Mouse (Mus musculus) cerebellum, adult 2 months (tissue): Measurements from ENCODE around the gene Dera. TPM values are rescaled to one million over a fixed set of nuclear protein-coding genes. Genes with fewer than 3 reads are reported as not detected.

ENCODE experiments used
- DNase-seq, 2 experiments: peaks; one replicate each; pipeline ENCODE4 v3.0.0; 2021
- H3K27ac ChIP-seq: fragments of 200-500 bp; 2 replicates; pipeline ENCODE4 v1.5.1; 2012; ENCODE audit warnings: low read length, control low read depth, inconsistent platforms; ENCODE audit not compliant: insufficient read depth
- H3K27me3 ChIP-seq: fragments of 200-500 bp; 2 replicates; pipeline ENCODE4 v1.6.1; 2012; ENCODE audit warnings: inconsistent platforms, mild to moderate bottlenecking, low read length, moderate library complexity; ENCODE audit not compliant: control insufficient read depth, insufficient read depth
- H3K4me1 ChIP-seq: fragments of 200-500 bp; 2 replicates; pipeline ENCODE4 v1.6.1; 2011; ENCODE audit warnings: low read length; ENCODE audit not compliant: control insufficient read depth, insufficient read depth
- H3K4me3 ChIP-seq: fragments of 200-500 bp; replicated peaks from 2 replicates; pipeline ENCODE3; 2011; ENCODE audit warnings: mild to moderate bottlenecking, low read depth, low read length, control low read depth; ENCODE audit not compliant: insufficient read depth
- CTCF ChIP-seq: fragments of 200-500 bp; IDR thresholded peaks from 2 replicates; pipeline ENCODE4 v1.5.1; 2011; ENCODE audit warnings: low read depth, mild to moderate bottlenecking, control low read depth, low read length, moderate library complexity, borderline replicate concordance; ENCODE audit not compliant: insufficient read depth
- POLR2A ChIP-seq: fragments of 200-500 bp; IDR thresholded peaks from 2 replicates; pipeline ENCODE4 v1.6.1; 2011; ENCODE audit warnings: low read length, control low read depth, borderline replicate concordance; ENCODE audit not compliant: insufficient read depth
- WGBS: fragments of 180-500 bp; shearing (Covaris S2); methylation state at CpG from one replicate; pipeline ENCODE4 v1.1.7; 2018; 5-methylcytosine and 5-hydroxymethylcytosine counted together
- polyA plus RNA-seq: library from polyadenylated mRNA; depleted of rRNA; stranded (reverse); fragments of >200 nt; gene quantifications from 2 replicates; pipeline ENCODE4 v1.2.3, GENCODE M21; 2012

Dera gene
- polyA plus RNA-seq, 1 experiment: 3.6 TPM

GRCm38 (mm10) chr6:137747174-137747928, 7.0 kb upstream of the Dera start:
- TF ChIP-seq CTCF: peak; percentile 45; the same call in 1 of the 2 replicates
- TF ChIP-seq POLR2A: no peak
- Histone ChIP-seq H3K27me3 (no peaks in the 10 kb centered on the region), H3K4me1 (no peaks in the 10 kb centered on the region), H3K27ac (no peak overlapping the region), H3K4me3 (no peak overlapping the region)
- no peak for DNase-seq
- 75% methylated on average over 5 of the region's 5 CpGs for WGBS

GRCm38 (mm10) chr6:137751551-137752274, 2.6 kb upstream of the Dera start:
- TF ChIP-seq POLR2A: no peak
- no peak for TF ChIP-seq CTCF

GRCm38 (mm10) chr6:137752275-137752655, 2.1 kb upstream of the Dera start:
- H3K27me3 ChIP-seq: no peaks in the 10 kb centered on the region
- H3K4me1 ChIP-seq: no peaks in the 10 kb centered on the region
- no peak for TF ChIP-seq CTCF
- TF ChIP-seq POLR2A: no peak
- WGBS: 83% methylated on average over 4 of the region's 4 CpGs
- H3K4me3 ChIP-seq: no peak overlapping the region
- no peak overlapping the region for H3K27ac ChIP-seq
- no peak for DNase-seq

More at GRCm38 (mm10) chr6:137751551-137752274, 2.6 kb upstream of the Dera start:
- no peak for DNase-seq
- Histone ChIP-seq H3K27ac (no peak overlapping the region), H3K4me1 (no peaks in the 10 kb centered on the region), H3K27me3 (no peaks in the 10 kb centered on the region), H3K4me3 (no peak overlapping the region)
- WGBS: 86% methylated on average over 10 of the region's 10 CpGs

- peak overlapping the region; percentile 49 for H3K4me3 ChIP-seq
- DNase-seq: no peak
- WGBS: 6% methylated on average over 8 of the region's 8 CpGs
- no peak for TF ChIP-seq CTCF
- TF ChIP-seq POLR2A: no peak
- H3K27ac ChIP-seq: no peak overlapping the region
- no peaks in the 10 kb centered on the region for H3K4me1 ChIP-seq
- H3K27me3 ChIP-seq: no peaks in the 10 kb centered on the region
Observed at GRCm38 (mm10) chr6:137754857-137755232, 499 bp downstream of the Dera start.

GRCm38 (mm10) chr6:137756310-137756709, 2.0 kb downstream of the Dera start:
- Histone ChIP-seq H3K27me3 (no peaks in the 10 kb centered on the region), H3K27ac (no peak overlapping the region), H3K4me1 (no peaks in the 10 kb centered on the region), H3K4me3 (no peak overlapping the region)
- 72% methylated on average over 5 of the region's 5 CpGs for WGBS
- no peak for DNase-seq
- no peak for TF ChIP-seq POLR2A
- peak; percentile 45; the same call in 1 of the 2 replicates for TF ChIP-seq CTCF

- Histone ChIP-seq H3K27me3 (no peaks in the 10 kb centered on the region), H3K4me3 (no peak overlapping the region), H3K27ac (no peak overlapping the region), H3K4me1 (no peaks in the 10 kb centered on the region)
- WGBS: 97% methylated on average over 1 of the region's 1 CpGs
- no peak for DNase-seq
- no peak for TF ChIP-seq CTCF
- TF ChIP-seq POLR2A: no peak
Observed at GRCm38 (mm10) chr6:137757891-137758290, 3.5 kb downstream of the Dera start.

- Histone ChIP-seq H3K4me3 (no peak overlapping the region), H3K27me3 (no peaks in the 10 kb centered on the region), H3K4me1 (no peaks in the 10 kb centered on the region), H3K27ac (no peak overlapping the region)
- no peak for TF ChIP-seq POLR2A
- no peak for TF ChIP-seq CTCF
- no peak for DNase-seq
- 64% methylated on average over 8 of the region's 8 CpGs for WGBS
Observed at GRCm38 (mm10) chr6:137759681-137760080, 5.3 kb downstream of the Dera start.

- WGBS: 79% methylated on average over 15 of the region's 15 CpGs
- TF ChIP-seq POLR2A (no peak), CTCF (no peak)
- H3K27ac ChIP-seq: no peak overlapping the region
- no peaks in the 10 kb centered on the region for H3K27me3 ChIP-seq
- H3K4me1 ChIP-seq: no peaks in the 10 kb centered on the region
- H3K4me3 ChIP-seq: no peak overlapping the region
- DNase-seq: no peak
Observed at GRCm38 (mm10) chr6:137760966-137761365, 6.6 kb downstream of the Dera start.
